Mouse (Mus musculus): ENCODE data around the gene Sncg. TPM values are rescaled to one million over a fixed set of nuclear protein-coding genes. Genes with fewer than 3 reads are reported as not detected.
"Not testable (repeated sequence)": the region's sequence is repeated elsewhere in the genome, so short reads cannot be mapped to it uniquely, and the experiment has no call there.

Sncg gene
- total RNA-seq (2015; ENCODE audit: low replicate concordance) (not detected in 2 replicates), total RNA-seq (2017; ENCODE audit: low replicate concordance) (not detected in 2 replicates)

- no peak for ATAC-seq (replicated peaks; ENCODE audit: low FRiP score, poor library complexity, severe bottlenecking)
Observed at GRCm38 (mm10) chr14:34374577-34374976, at the start of gene Sncg. TSS of gene Sncg (minus strand) at chr14:34374789.

DNA sequence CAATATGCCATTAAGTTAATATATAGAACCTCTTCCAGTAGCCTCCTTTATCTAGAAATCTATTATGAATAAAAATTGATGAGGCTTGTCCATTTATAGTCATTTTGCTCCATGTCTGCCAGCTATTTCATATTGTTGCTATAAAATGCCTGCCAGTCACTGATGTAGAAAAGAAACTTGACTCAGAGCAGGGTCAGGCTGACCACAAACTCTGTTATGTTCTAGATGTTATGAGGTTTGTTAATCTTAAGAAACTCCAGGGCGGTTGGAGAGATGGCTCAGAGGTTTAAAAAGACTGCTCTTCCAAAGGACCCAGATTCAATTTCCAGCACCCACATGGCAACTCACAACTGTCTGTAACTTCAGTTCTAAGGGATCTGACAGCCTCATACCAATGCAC is 46.5 kb upstream of the Sncg start:
- ATAC-seq (replicated peaks; ENCODE audit: low FRiP score, poor library complexity, severe bottlenecking), result no peak

GRCm38 (mm10) chr14:34417501-34417900 is 42.9 kb upstream of the Sncg start:
- ATAC-seq (replicated peaks; ENCODE audit: low FRiP score, poor library complexity, severe bottlenecking), result no peak

DNA sequence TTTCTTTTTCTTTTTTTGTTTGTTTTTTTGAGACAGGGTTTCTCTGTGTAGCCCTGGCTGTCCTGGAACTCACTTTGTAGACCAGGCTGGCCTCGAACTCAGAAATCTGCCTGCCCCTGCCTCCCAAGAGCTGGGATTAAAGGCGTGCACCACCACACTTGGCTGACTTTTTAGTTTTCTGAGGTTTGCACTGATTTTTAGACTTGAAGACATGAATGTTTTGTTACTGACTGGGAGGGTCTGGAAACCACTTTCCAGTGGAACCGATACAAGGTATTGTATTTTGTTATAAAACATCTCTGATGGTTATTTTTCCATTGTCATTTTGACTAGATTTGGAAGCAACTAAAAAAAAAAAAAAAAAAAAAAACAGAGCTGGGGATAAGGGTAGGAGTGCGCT is 42.4 kb upstream of the Sncg start:
- not testable (repeated sequence) for ATAC-seq (replicated peaks; ENCODE audit: low FRiP score, poor library complexity, severe bottlenecking)

DNA sequence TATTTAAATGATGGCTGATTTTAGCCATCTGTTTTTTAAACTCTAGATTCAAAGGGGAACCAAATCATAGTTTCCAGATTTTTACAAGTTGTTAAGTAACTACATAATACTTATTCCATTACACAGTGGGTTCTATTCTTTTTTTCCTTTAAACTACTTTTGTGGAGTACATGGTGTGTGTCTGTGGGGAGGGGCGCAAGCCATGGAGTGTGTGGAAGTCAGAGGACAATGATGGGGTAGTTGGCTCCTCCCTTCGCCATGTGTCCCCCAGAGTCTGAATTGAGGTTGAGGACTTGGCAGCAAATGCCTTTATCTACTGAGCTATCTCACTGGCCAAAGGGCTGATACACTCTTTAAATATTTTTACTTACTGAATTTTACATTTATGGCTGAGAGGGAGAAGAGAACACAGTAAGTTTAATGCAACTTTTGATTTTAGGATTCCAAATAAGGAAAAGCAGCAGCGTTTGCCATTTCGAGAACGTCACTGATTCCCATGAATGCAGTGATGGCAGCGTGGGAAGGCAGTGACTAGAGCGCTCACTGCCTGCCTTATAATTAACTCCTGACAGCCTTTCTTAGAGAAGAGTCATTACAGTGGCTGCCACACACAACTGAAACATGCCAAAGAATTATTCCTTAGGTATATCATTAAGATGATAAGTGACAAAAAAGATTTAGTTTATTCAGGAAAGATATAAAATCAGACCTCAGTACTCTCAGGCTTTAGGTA is 37.7 kb upstream of the Sncg start:
- no peak for ATAC-seq (replicated peaks; ENCODE audit: low FRiP score, poor library complexity, severe bottlenecking)

DNA sequence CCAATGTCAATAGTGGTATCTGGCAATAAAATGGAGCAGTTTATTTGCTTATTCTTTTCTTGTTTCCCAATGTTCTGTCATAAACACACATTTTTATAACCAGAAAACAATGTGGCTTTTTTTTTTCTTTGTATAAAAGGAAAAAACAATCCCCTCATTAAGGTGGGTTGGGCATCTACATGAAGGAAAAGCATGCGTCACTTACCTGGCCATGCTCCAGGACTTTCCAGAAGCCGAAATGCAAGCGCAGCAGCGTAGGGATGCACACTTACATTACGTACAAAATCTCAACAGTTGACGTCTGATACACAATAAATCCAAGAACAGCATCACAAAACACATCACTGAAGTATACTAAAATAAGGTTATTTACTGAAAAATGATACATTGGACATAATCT is 36.1 kb upstream of the Sncg start:
- no peak for ATAC-seq (replicated peaks; ENCODE audit: low FRiP score, poor library complexity, severe bottlenecking)

DNA sequence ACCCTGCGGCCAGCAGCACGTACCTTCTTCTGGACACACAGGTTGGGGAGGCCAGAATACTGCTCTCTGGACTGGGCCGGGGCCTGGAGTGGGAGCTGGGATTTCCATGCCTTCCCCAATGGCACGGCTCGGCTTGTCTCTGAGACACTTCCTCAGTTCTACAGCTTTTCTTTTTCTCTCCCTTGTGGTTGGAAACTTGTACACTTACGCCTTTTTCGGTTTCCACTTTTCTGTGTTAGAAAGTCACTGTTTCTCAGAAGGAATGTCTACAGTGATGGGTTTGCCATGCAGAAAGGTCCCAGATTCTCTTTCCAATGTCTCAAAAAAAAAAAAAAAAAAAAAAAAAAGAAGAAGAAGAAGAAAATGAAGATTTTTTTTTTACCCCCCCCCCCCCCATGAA is 28.8 kb upstream of the Sncg start:
- no peak for ATAC-seq (replicated peaks; ENCODE audit: low FRiP score, poor library complexity, severe bottlenecking)

DNA sequence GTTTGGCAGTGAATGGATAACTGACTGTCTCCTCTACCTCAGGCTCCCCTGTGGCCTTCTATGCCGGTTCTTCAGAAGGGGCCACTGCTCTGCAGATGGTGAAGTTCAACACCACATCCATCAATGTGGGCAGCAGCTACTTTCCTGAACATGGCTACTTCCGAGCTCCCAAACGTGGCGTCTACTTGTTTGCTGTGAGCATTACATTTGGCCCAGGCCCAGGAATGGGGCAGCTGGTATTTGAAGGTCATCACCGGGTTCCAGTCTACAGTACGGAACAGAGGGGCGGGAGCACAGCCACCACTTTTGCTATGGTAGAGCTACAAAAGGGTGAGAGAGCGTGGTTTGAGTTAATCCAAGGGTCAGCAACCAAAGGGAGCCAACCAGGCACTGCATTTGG is 28.3 kb upstream of the Sncg start:
- ATAC-seq (replicated peaks; ENCODE audit: low FRiP score, poor library complexity, severe bottlenecking), result no peak

- ATAC-seq (replicated peaks; ENCODE audit: low FRiP score, poor library complexity, severe bottlenecking), result no peak; the same call in 1 of the 2 replicates
Observed at GRCm38 (mm10) chr14:34401135-34401534, 26.5 kb upstream of the Sncg start.

- ATAC-seq (replicated peaks; ENCODE audit: low FRiP score, poor library complexity, severe bottlenecking), result no peak
Observed at GRCm38 (mm10) chr14:34400021-34400420, 25.4 kb upstream of the Sncg start.

DNA sequence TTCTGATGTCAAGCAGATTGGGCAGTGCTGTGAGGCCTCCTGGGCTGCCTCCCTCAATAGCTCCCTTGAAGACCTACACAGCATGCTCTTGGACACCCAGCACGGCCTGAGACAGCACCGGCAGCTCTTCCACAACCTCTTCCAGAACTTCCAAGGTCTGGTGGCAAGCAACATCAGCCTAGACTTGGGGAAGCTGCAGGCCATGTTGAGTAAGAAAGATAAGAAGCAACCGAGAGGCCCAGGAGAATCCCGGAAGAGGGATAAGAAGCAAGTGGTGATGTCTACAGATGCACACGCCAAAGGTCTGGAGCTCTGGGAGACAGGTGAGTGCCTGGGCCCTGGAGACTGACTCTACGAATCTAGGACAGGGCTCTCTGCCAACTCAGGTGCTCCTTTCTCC is 24.7 kb upstream of the Sncg start:
- ATAC-seq (replicated peaks; ENCODE audit: low FRiP score, poor library complexity, severe bottlenecking), result no peak

- no peak for ATAC-seq (replicated peaks; ENCODE audit: low FRiP score, poor library complexity, severe bottlenecking)
Observed at GRCm38 (mm10) chr14:34398901-34399300, 24.3 kb upstream of the Sncg start.

DNA sequence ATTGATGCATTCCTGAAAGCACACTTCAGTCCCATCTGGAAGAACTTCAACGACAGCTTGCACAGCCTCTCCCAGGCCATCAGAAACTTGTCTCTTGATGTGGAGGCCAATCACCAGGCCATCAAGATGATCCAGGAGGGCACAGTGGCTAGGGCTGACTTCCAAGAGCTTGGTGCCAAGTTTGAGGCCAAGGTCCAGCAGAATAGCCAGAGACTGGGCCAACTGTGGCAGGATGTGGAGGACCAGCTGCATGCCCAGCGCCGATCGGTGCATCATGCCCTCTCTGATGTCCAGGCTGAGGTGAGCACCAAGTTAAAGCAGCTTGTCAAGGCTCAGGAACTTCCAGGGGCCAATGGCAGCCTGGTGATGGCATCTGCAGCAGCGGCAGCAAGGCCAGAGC is 23.3 kb upstream of the Sncg start:
- ATAC-seq (replicated peaks; ENCODE audit: low FRiP score, poor library complexity, severe bottlenecking), result no peak

GRCm38 (mm10) chr14:34393295-34393694 is 18.7 kb upstream of the Sncg start:
- no peak for ATAC-seq (replicated peaks; ENCODE audit: low FRiP score, poor library complexity, severe bottlenecking)

DNA sequence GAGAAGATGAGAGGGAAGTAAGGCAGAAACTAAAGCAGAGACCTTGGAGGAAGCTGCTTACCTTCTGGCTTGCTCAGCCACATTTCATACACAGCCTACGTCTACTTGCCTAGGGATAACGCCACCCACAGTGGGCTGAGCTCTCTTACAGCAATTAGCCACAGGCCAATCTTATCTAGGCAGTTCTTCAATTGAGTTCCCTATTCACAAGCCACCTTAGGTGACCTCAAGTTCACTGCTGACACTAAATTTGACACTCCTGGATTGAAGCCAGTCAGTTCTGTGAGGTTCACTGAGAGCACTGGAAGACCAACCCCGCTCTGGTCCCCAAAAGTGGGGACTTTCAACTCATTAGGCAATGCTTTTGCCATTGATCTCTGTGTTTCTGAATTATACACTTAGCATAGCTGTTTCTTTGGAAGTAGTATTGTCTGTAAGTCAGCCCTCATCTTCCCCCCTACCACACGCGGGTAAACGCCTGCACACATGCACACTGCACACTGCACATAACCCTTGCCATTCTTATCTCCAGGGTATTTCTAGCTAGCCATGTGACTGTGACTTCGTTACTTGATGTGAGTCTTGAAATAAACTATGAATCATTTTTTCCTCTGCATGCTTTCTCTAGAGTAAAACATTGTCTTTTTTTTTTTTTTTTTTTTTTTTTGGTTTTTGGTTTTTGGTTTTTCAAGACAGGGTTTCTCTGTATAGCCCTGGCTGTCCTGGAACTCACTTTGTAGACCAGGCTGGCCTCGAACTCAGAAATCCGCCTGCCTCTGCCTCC is 8.5 kb upstream of the Sncg start:
- ATAC-seq (replicated peaks; ENCODE audit: low FRiP score, poor library complexity, severe bottlenecking), result no peak

GRCm38 (mm10) chr14:34378560-34379331 is 4.2 kb upstream of the Sncg start:
- ATAC-seq (replicated peaks; ENCODE audit: low FRiP score, poor library complexity, severe bottlenecking), result no peak

- ATAC-seq (replicated peaks; ENCODE audit: low FRiP score, poor library complexity, severe bottlenecking), result no peak
Observed at GRCm38 (mm10) chr14:34377121-34377520, 2.5 kb upstream of the Sncg start.

GRCm38 (mm10) chr14:34375941-34376340 is 1.4 kb upstream of the Sncg start:
- ATAC-seq (replicated peaks; ENCODE audit: low FRiP score, poor library complexity, severe bottlenecking), result no peak

GRCm38 (mm10) chr14:34375415-34375904 is 871 bp upstream of the Sncg start, which contains the start of gene Mmrn2:
TSS of gene Mmrn2 (plus strand) at chr14:34375465.
- no peak for ATAC-seq (replicated peaks; ENCODE audit: low FRiP score, poor library complexity, severe bottlenecking)

GRCm38 (mm10) chr14:34373581-34373980 is 1.0 kb downstream of the Sncg start:
- no peak for ATAC-seq (replicated peaks; ENCODE audit: low FRiP score, poor library complexity, severe bottlenecking)
